Mouse (Mus musculus) kidney, adult 2 months (tissue): ENCODE measurements around the gene Lingo2. TPM values are rescaled to one million over a fixed set of nuclear protein-coding genes. Genes with fewer than 3 reads are reported as not detected.

Experiments
- DNase-seq: peaks from one replicate; pipeline ENCODE4 v3.0.0; 2021
- H3K27ac ChIP-seq: fragments of 200-500 bp; 2 replicates; pipeline ENCODE4 v1.5.1; 2012; ENCODE audit warnings: low read depth, low read length, control low read depth, inconsistent platforms; ENCODE audit not compliant: insufficient read depth
- H3K27me3 ChIP-seq: fragments of 200-500 bp; replicated peaks from 2 replicates; pipeline ENCODE4 v1.6.1; 2012; ENCODE audit warnings: mild to moderate bottlenecking, moderate library complexity, low read length, inconsistent platforms; ENCODE audit not compliant: control insufficient read depth, insufficient read depth
- H3K36me3 ChIP-seq: fragments of 200-500 bp; 2 replicates; pipeline ENCODE4 v1.6.1; 2012; ENCODE audit warnings: mild to moderate bottlenecking, moderate library complexity, low read length, inconsistent platforms; ENCODE audit not compliant: control insufficient read depth, insufficient read depth
- H3K4me1 ChIP-seq: fragments of 200-500 bp; 2 replicates; pipeline ENCODE4 v1.6.1; 2011; ENCODE audit warnings: low read length; ENCODE audit not compliant: control insufficient read depth, insufficient read depth
- H3K4me3 ChIP-seq: fragments of 200-500 bp; 2 replicates; pipeline ENCODE4 v1.5.1; 2011; ENCODE audit warnings: mild to moderate bottlenecking, low read depth, low read length, control low read depth; ENCODE audit not compliant: insufficient read depth
- CTCF ChIP-seq: fragments of 200-500 bp; conservative IDR thresholded peaks from 2 replicates; pipeline ENCODE4 v1.5.1; 2011; ENCODE audit warnings: low read depth, mild to moderate bottlenecking, control low read depth, low read length, moderate library complexity, mixed read lengths; ENCODE audit not compliant: insufficient read depth, insufficient read length
- POLR2A ChIP-seq: fragments of 200-500 bp; IDR thresholded peaks from one replicate; pipeline ENCODE4 v1.6.1; 2011; ENCODE audit warnings: low read depth, low read length, control low read depth
- WGBS: fragments of 180-500 bp; shearing (Covaris S2); methylation state at CpG from one replicate; pipeline ENCODE4 v1.1.7; 2018; 5-methylcytosine and 5-hydroxymethylcytosine counted together
- polyA plus RNA-seq: library from polyadenylated mRNA; depleted of rRNA; stranded (reverse); fragments of >200 nt; gene quantifications from 2 replicates; pipeline ENCODE4 v1.2.3, GENCODE M21; 2012

Gene Lingo2
- polyA plus RNA-seq, 1 experiment = 0.09 TPM

DNA sequence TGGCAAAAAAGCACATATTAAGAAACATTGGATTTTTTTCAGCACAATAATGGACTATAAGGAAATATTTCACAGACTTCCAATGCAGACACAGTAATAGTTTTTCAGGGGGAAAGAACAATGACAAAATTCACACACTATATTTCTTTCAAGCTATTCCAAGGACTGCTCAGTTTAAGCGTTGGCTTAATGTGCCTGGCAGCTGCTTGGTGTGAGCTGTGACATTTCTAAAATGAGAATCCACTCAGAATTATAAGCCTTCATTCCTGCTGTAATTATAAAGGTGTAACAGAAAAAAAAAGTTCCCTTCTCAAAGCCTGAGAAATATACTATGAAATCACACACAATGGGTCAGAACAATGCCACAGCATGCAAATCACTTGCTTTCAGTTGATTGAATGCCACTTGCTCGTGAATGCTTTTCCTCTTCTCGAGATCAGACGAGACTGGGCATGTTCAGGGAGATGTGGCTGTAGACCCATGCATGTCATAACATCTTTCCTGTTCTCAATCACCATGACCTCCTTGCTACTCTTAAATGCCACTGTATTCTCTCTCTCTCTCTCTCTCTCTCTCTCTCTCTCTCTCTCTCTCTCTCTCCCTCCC, 1017.4 kb downstream of the Lingo2 start:
- Histone ChIP-seq H3K4me3 (no peak overlapping the region), H3K27ac (no peak overlapping the region), H3K36me3 (no peaks in the 10 kb centered on the region), H3K4me1 (no peaks in the 10 kb centered on the region), H3K27me3 (no peaks in the 10 kb centered on the region)
- no peak for DNase-seq
- TF ChIP-seq CTCF = no peak
- TF ChIP-seq POLR2A = no peak
- WGBS = 64% methylated on average over 4 of the region's 4 CpGs

DNA sequence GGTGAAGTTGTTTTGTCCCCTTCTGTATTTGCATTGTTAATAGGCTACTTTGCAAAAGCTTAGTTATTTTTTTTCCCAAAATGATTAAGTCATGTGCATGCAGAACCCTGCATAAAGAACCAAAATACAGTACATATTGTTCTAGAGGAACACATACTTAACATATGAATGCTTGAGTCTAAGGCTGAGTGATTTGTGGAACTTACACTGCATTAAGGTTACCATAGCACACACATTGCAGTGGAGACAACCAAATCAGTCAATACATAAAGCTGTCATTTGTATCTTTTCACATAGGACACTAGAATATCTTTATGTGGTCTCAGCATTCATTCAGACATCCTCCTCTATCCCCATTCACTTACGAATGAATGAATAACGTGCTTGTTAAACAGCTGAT, 1023.8 kb downstream of the Lingo2 start:
- no peak overlapping the region for H3K27ac ChIP-seq
- H3K4me3 ChIP-seq = no peak overlapping the region
- TF ChIP-seq CTCF (no peak), POLR2A (no peak)
- no peaks in the 10 kb centered on the region; the same call in 1 of the 2 replicates for H3K27me3 ChIP-seq
- H3K4me1 ChIP-seq = no peaks in the 10 kb centered on the region
- 78% methylated on average over 2 of the region's 2 CpGs for WGBS
- no peak for DNase-seq
- no peaks in the 10 kb centered on the region for H3K36me3 ChIP-seq

DNA sequence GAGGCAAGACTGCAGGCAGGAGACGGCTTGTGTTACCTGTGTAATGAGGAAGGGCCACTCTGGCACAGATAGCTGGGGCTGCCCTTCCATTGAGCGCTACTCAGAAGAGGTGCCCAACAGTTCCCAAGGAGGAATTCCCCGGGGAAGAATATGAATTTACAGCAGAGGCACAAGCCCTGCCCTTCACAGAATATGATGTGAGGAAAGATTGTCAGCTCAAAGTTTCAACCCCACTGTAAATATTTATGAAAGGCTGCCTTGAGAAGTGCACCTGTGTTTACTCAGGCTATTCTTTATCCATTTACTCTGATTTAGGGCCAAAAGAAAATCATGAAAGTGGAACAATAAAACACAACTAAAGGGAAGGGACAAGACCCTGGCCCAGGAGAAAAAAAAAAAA, 1034.1 kb downstream of the Lingo2 start:
- no peak overlapping the region for H3K27ac ChIP-seq
- 70% methylated on average over 3 of the region's 3 CpGs for WGBS
- no peaks in the 10 kb centered on the region for H3K27me3 ChIP-seq
- no peak overlapping the region for H3K4me3 ChIP-seq
- no peak for DNase-seq
- H3K36me3 ChIP-seq = no peaks in the 10 kb centered on the region
- TF ChIP-seq CTCF = no peak
- TF ChIP-seq POLR2A = no peak
- no peaks in the 10 kb centered on the region for H3K4me1 ChIP-seq

DNA sequence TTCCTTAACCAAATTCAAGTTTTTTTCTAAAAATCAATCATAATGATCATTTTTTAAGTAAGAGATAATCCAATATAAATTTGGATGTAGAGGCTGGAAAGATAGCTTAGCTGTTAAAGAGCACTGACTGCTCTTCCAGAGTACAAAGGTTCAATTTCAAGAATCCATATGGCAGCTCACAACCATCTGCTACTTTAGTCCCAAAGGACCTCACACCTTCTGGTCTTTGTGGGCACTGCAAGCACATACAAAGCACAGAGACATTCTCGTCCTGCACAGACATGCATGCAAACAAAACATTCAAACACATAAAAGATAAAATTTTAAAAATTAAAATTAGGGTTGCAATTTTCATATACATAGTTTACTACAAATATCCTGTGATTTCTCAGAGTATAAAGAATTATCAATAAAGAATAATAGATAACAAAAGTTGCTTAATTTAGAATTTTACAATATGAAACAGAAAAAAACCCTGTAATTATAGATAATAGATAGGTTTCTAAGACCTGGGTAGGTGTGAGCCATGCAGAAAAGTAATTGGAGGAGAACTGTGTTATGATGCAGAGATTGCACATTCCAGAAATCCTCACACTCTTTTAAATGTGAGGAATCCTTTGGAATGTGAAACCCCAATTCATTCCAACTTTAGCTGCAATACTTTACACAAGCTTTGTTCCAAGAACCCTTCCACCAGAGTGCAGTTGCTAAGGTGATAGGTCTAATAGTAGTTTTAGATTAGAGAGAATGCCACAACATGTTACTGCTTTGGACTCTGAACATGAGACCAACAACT, 1053.6 kb downstream of the Lingo2 start:
- WGBS = 40% methylated on average over 1 of the region's 1 CpGs
- Histone ChIP-seq H3K27me3 (no peaks in the 10 kb centered on the region), H3K36me3 (no peaks in the 10 kb centered on the region), H3K4me1 (no peaks in the 10 kb centered on the region), H3K4me3 (no peak overlapping the region), H3K27ac (no peak overlapping the region)
- TF ChIP-seq POLR2A = no peak
- TF ChIP-seq CTCF = no peak
- no peak for DNase-seq

DNA sequence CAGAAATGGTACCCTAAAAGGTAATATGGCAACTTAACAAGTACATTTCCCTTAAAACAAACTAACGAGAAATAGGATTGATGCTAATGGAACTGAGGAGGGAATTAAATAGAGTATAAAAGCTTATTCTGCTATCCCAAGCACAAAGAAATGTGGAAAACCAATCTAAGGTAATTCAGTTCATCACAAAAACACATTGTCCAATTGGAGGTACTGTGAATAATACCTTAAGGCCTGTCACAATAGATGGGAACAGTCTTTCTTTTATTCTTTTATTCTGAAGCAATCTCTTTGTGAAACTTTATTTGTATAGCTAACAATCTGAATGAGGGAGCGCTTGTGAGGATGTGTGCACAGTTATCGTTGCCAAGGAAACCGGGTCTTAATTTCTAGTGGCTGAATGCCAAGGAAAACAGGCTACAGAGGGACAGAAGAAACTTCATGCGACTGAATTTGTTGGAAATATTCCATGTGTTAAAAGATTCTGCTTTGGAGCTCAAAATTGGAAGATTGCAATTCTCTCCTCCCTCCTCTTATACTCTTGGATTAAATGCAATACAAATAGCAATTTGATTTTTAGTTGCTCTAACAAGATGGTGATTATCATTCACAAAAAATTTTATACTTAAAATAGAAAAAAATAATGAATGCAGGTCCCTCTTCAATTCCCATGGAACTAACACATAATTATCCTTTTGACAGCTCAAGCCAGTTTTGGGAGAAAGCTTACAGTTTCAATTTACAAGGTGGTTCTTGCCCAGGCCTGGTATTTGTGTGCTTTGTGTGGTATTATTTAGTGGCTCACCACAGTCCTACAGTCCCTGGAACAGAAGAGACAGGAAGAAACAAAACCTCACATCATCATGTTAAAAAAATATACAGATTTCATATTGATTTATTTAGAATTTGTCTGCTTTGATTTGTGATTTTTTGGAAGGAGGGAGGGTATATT, 1065.7 kb downstream of the Lingo2 start:
- Histone ChIP-seq H3K4me1 (no peaks in the 10 kb centered on the region), H3K27me3 (no peaks in the 10 kb centered on the region), H3K4me3 (no peak overlapping the region), H3K27ac (no peak overlapping the region), H3K36me3 (no peaks in the 10 kb centered on the region)
- no peak for DNase-seq
- WGBS = 58% methylated on average over 5 of the region's 5 CpGs
- TF ChIP-seq CTCF (no peak), POLR2A (no peak)

DNA sequence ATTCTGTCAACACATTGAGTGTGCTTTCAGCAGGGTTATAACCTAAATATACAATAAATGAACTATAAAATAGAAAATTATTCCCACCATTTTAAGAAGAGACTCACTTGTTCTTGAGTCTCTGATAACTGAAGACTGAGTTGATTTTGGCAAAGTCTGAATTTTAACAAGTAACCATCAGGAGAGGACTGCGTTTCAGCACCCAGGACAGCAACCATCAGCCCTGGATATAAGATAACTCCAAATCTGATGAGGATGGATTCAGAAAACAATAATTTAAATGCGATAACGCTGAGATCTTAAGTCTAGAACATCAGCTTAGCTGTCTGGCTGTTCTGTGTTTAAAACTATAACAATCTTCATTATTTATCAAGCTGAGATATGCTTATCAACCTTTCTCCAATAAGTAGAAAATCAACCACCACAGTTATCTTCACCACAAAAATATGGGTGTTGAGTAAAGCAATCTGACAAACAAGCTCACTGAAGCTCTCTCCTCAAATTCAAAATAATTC, 1066.5 kb downstream of the Lingo2 start:
- Histone ChIP-seq H3K27ac (no peak overlapping the region), H3K27me3 (no peaks in the 10 kb centered on the region), H3K36me3 (no peaks in the 10 kb centered on the region), H3K4me3 (no peak overlapping the region), H3K4me1 (no peaks in the 10 kb centered on the region)
- no peak for DNase-seq
- 52% methylated on average over 3 of the region's 3 CpGs for WGBS
- TF ChIP-seq POLR2A (no peak), CTCF (no peak)
